Comparison of ENCODE assay signal across 19 mouse cellular contexts in genomic region chr14:23771794-23772193, GRCm38 (mm10).
A peak's percentile ranks its signal among the peaks of the same experiment; 100 is the strongest.
DNase-seq lines count a peak whose midpoint lies in the region; TF ChIP-seq lines count a peak whose summit lies in the region.
"Had no signal": no experiment of that assay in that cellular context is flagged by ENCODE, and none has a peak within 500 bp of the region (broad histone marks: within the 10 kb centered on the region; RNA-seq: fewer than 3 reads in every experiment).

No protein-coding gene starts in this region.

- intact Hi-C loops in heart, postnatal 36 days (cut with DNase I) = no loop called here
- intact Hi-C loops in left cerebral cortex, adult 2 months (cut with DNase I) = no loop called here
- intact Hi-C loops in left cerebral cortex, postnatal 14 days (cut with DNase I) = no loop called here

- DNase-seq in gastrocnemius, postnatal 25 days = peak; percentile 37
- no peak for DNase-seq in gastrocnemius, postnatal 4 days (ENCODE audit: low spot score in 2 of 2)
- peak; percentile 7 for DNase-seq in heart, adult 8-10 months (ENCODE audit: low spot score)
- no peak for DNase-seq in heart, postnatal 36 days
- no peak for DNase-seq in left cerebral cortex, adult 2 months (ENCODE audit: extremely low spot score in 1 of 2, low spot score in 2 of 2)
- DNase-seq in left cerebral cortex, postnatal 14 days (ENCODE audit: low spot score in 2 of 2) = no peak
- DNase-seq: adrenal gland, adult 8-10 months; cerebellum, adult 18-20 months; cerebellum, adult 9-10 months; cerebellum, postnatal 14 days; gastrocnemius, postnatal 36 days; kidney, adult 11 months; kidney, adult 8-10 months had no signal

- 0 out of 2 replicates have a peak overlapping the region, but pooled peaks have one; percentile 24 for H3K27ac ChIP-seq in left cerebral cortex, adult 2 months
- H3K27ac ChIP-seq: forebrain, embryonic 10.5 days; forebrain, embryonic 13.5 days; heart, adult 2 months; hindbrain, embryonic 10.5 days; hindbrain, embryonic 13.5 days; intestine, embryonic 15.5 days had no signal

- no peak for TF ChIP-seq CTCF in left cerebral cortex, adult 2 months (IDR thresholded peaks at IDR 0.05)

- no peak overlapping the region for H3K4me3 ChIP-seq in left cerebral cortex, adult 2 months
- H3K4me3 ChIP-seq: forebrain, embryonic 10.5 days; forebrain, embryonic 13.5 days; heart, adult 2 months; hindbrain, embryonic 10.5 days; hindbrain, embryonic 13.5 days; intestine, embryonic 15.5 days had no signal

Comparison
In these comparisons a context has a peak if more than half of its experiments do, and no peak if none do; other contexts are left out.
1. DNase-seq: peak in gastrocnemius, postnatal 25 days (single experiment) and heart, adult 8-10 months (single experiment); none in gastrocnemius, postnatal 4 days (0 of 2), heart, postnatal 36 days (0 of 2), left cerebral cortex, adult 2 months (0 of 2) and left cerebral cortex, postnatal 14 days (0 of 2).